Mouse (Mus musculus): Measurements from ENCODE around the gene Gm49383.
"Not testable (repeated sequence)": the region's sequence is repeated elsewhere in the genome, so short reads cannot be mapped to it uniquely, and the experiment has no call there.

DNA sequence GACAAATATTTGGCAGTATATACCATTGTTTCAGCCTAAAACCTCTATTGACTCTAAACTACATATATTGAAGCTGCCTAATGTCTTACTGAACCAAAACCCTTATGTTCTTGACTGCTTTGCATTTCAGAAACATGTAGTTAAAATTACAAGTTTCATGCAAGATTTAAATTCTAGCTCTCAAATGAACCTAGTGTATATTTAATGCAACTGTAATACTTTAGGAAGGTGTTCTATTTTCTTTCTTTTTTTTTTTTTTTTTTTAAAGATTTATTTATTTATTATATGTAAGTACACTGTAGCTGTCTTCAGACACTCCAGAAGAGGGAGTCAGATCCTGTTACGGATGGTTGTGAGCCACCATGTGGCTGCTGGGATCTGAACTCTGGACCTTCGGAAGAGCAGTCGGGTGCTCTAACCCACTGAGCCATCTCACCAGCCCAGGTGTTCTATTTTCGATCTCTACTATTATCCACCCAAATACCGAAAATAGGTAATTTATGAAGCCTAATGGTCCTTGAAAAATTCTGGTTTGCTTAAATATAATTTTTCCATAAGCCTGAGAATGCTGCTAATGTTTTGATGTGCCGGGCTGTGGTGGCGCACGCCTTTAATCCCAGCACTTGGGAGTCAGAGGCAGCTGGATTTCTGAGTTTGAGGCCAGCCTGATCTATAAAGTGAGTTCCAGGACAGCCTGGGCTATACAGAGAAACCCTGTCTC, 29.9 kb downstream of the Gm49383 start:
- not testable (repeated sequence) for TF ChIP-seq CTCF (IDR thresholded peaks at IDR 0.05; ENCODE audit: borderline replicate concordance, insufficient read depth, low read length); POLR2A (IDR thresholded peaks at IDR 0.05; ENCODE audit: low read depth, low read length)
